Mouse (Mus musculus) cerebellum, postnatal 14 days (tissue): ENCODE measurements around the gene Rps6kb2.

ENCODE experiments used
- DNase-seq, 2 experiments: peaks; one replicate each; pipeline ENCODE4 v3.0.0; 2021; ENCODE audit warnings: mixed read lengths in 2 of 2

The Rps6kb2 gene

GRCm38 (mm10) chr19:4153232-4153654 lies 9.9 kb downstream of the Rps6kb2 start, which contains the start of gene Ptprcap:
TSS of gene Ptprcap (plus strand) at chr19:4153604.
- DNase-seq: peak; percentile 68 to 78

DNA sequence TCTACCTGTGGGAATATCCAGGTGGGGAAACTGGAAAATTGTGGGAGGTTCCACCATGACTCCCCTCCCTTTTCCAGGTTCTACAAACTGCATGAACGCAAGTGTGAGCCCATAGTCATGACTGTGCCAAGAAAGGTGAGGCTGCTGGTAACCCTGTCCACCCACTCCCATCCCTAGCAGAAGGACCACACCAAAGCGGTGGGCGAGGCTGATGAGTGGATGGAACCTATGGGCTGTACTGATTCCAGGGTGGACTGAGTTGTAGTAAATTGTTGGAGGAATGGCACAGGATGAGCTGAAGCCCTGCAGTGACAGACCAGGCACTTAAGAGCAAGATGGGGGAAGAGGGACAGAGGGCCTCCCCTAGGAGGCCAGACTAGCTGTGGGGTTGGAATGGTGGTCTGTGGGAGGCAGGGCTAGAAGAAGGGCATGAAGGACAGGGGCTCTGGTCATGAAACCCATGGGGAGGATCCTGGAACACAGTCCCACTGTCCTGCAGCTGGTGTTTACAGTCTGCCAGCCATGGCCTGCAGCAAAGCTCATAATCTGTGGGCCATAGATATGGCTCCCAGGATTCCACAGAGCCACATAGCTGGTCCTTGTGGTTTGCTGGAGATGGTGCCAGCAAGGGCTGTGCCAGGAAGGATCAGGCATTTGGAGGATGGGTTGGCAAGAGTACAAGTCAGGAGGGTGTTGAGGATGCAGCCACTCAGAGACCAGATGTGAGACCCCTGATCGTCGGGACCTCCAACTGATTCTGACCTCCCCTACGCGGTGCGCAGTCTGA lies 10.5 kb downstream of the Rps6kb2 start:
- DNase-seq: peak; percentile 61 to 68

GRCm38 (mm10) chr19:4151898-4152297 lies 11.3 kb downstream of the Rps6kb2 start:
- DNase-seq: no peak

GRCm38 (mm10) chr19:4151488-4151860 lies 11.7 kb downstream of the Rps6kb2 start:
- no peak for DNase-seq

- no peak for DNase-seq
These were observed 12.3 kb downstream of the Rps6kb2 start for GRCm38 (mm10) chr19:4150567-4151487.

- no peak for DNase-seq
These were observed 13.2 kb downstream of the Rps6kb2 start for GRCm38 (mm10) chr19:4149764-4150461.

- DNase-seq: no peak
These were observed 13.9 kb downstream of the Rps6kb2 start for GRCm38 (mm10) chr19:4149283-4149682.

- DNase-seq: no peak
These were observed 14.3 kb downstream of the Rps6kb2 start for GRCm38 (mm10) chr19:4148819-4149218.

GRCm38 (mm10) chr19:4148491-4148806 lies 14.7 kb downstream of the Rps6kb2 start, which contains the start of gene Coro1b:
TSS of gene Coro1b (plus strand) at chr19:4148619.
- peak; percentile 98 to 99 for DNase-seq

DNA sequence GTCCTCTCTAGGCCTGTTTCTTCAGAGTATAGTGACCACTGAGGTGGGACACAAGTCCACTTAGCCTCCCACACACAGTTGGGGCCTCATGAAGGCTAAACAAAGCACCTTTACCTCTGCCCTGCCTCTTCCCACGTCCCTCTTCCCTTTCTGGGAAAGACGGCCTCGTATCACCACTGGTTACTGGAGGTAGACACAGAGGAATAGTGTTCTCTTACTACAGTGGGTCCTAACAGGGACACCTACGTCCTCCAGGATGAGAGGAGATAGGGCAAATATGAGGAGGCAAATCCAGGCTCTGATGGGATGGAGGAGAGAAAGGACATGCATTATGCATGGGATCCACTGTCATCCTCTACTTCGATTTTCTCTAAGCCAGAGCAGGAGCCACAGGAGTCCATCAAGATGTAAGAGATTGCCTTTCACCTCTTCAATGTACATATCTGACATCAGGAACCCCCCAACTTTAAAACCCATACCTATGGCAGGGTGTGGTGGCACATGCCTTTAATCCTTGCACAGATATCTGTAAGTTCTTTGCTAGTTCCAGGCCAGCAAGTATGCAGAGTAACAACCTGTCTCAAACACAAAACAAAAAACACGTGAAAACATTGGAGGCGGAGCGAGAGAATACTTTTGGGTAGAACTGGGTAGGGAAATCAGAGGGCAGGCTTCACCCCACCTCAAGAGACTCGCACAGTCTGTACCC lies 15.2 kb downstream of the Rps6kb2 start:
- DNase-seq: peak in 1 of 2 experiments; percentile 13

GRCm38 (mm10) chr19:4147022-4147405 lies 16.1 kb downstream of the Rps6kb2 start:
- DNase-seq: no peak

- no peak for DNase-seq
These were observed 16.7 kb downstream of the Rps6kb2 start for GRCm38 (mm10) chr19:4146366-4147021.

DNA sequence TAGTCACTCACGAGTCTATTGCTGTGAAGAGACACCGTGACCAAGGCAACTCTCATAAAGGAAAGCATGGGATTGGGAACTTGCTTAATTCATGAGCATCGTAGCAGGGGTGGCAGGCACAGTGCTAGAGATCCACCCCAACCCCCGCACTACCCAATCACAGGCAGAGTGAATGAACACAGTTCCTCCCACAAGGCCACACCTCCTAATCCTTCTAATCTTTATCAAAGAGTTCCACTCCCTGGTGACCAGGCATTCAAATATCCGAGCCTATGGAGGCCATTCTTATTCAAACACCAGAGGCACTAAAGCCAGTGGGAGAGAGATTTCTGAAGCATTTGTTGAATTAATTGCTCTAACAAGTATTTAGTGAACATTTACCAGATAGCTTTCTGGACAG lies 17.2 kb downstream of the Rps6kb2 start:
- no peak for DNase-seq

DNA sequence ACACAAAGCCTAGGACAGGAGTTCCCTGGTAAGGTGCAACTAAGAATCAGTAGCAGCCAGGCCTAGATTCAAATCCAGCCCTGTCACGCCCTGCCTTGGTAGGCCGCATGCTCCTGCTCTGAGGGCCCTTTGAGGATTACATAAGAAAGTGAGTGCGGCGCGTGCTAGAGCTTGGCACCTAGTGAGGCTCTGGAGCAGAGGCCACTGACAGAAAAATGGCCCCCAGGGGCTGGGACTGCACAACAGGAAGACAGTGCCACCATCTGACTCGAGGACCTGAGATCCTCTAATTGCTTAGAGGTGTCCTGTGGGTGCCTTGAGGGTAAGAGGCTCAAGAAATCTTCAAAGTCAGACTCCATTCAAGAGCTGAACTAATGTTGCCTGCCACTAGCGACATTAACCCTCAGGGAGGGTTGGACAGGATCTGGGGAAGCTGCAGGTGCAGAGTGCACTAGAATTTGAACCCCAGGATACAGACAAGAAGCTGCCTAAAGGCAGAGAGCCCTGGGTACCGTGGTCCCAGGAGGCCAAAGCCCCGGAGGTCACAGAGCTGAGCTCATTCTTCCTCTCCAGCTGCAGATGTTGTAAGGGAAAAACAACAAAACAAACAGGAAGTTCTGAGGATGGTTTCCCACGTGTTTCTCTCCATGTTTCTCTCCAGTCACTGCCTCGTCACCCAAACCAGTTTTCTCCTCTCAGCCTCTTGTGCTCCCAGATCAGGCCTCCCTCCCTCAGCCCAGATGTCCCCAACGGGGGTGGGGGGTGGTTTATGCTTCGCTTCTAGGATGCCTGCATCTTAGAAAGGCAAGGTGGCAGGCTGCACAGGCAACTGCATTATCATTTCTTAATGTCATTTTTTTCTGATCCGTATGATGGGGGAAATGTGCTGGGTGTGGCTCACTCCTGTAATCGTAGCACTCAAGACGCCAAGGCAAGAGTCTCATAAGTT lies 18.3 kb downstream of the Rps6kb2 start:
- no peak for DNase-seq

DNA sequence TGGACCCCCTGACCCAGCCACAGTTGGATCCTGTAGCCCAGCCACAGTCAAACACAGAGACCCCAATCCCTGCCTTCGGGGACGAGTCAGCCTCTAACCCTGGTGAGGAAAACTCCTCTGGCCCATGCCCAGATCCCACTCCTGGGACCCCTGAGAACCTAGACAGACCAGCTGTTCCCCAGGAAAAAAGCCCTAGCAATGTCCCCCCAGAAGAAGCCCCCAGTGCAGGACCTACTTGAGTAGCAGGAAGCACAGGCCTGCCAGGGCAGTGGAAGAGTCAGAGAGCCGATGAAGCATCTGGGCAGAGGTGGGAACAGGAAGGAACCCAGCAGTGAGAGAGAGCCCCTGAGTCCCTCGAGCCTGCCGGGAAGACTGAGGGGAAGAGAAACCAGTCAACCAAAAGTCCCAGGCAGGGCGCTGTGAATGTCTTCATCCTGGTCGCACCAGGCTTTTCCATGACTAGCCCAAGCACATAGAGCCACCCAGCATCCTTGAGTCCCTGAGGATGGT lies 19.3 kb downstream of the Rps6kb2 start, which contains the start of gene Cabp4:
Gene Cabp4 (minus strand): TSS at position 275 of the 510 bp plus-strand sequence.
- DNase-seq: no peak

- peak; percentile 47 to 58 for DNase-seq
These were observed 20.6 kb downstream of the Rps6kb2 start for GRCm38 (mm10) chr19:4142416-4143173.

DNA sequence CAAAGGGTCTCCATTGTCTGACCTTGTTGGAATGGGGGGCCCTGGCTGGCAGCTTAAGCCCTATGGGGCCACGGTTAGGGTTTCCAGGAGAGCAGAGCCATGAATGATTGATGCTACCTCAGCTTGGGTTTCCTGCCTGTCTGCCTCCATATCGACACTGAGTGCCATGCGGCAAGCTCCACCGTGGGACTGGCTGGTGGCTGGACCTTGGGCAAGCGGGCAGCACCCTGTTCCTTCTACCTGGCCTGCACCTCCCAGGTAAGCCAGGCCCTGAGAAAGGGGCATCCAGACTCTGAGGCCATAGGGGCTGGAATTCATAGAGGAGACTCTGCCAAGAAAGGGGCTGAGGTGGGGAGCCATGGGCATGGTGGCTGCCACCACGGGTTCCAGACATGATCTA lies 23.0 kb downstream of the Rps6kb2 start:
- no peak for DNase-seq

DNA sequence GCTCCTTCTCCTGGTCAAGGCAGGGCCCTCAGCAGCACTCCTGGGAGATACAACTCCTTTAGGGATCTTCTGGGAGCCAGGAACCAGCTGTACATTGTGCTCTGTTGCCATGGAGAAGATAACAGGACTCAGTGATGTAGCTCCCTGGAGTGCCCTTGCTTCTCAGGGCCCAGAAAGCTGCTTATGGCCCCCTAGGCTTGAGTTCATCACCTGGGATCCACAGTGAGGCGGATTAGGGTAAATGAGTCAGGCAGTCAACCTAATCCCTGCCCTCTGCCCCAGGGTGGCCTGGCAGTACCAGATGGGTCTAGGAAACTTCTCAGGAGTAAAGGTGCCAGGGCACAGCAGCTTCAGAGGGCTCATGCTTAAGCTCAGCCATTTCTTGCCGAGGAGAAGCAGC lies 23.7 kb downstream of the Rps6kb2 start, which contains the start of gene Gpr152:
Gene Gpr152 (plus strand): TSS at position 342 of the 400 bp plus-strand sequence.
- DNase-seq: no peak

DNA sequence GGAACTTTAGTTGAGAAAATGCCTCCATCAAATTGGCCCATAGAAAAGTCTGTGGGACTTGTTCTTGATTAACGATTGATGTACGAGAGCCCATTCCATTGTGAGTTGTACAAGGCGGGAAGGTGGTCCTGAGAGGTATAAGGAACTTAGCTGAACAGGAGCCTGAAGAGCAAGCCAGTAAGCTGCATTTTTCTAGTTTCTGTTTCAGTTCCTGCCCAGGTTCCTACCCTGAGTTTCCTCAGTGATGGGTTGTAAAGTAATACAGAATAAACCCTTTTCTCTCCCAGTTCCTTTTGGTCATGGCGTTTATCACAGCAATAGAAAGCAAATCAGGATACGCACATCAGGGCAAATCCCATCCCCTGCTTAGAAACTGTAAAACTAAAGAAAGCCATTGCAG lies 25.2 kb downstream of the Rps6kb2 start:
- no peak for DNase-seq
